Mouse (Mus musculus): ENCODE results near the gene Porcn. TPM values are rescaled to one million over a fixed set of nuclear protein-coding genes. Genes with fewer than 3 reads are reported as not detected.

The Porcn gene
- 2.8 TPM for polyA plus RNA-seq (2014; fragmentation: Illumina TruSeq; extraction: RNeasy Lipid Tissue Mini Kit (QIAGEN cat#74804))

GRCm38 (mm10) chrX:8206015-8206693 lies at the start of gene Porcn:
Porcn (minus strand) TSS chrX:8206525.

GRCm38 (mm10) chrX:8252334-8253285 lies 46.3 kb upstream of the Porcn start, which contains the start of gene Ftsj1:
Ftsj1 (minus strand) TSS chrX:8252406.

GRCm38 (mm10) chrX:8193419-8193723 lies 13.0 kb downstream of the Porcn start, which contains the start of gene Ebp:
Ebp (minus strand) TSS chrX:8193512.

GRCm38 (mm10) chrX:8175504-8176385 lies 30.6 kb downstream of the Porcn start, which contains the start of gene Tbc1d25:
Tbc1d25 (minus strand) TSS chrX:8176181.

GRCm38 (mm10) chrX:8145153-8145991 lies 61.0 kb downstream of the Porcn start, which contains the start of gene Rbm3:
Rbm3 (minus strand) TSS chrX:8145880.

Other genes with a start within 250 kb of the Porcn start
- 2.5 TPM for gene Gata1, start 228.5 kb downstream of the Porcn start, polyA plus RNA-seq (2014; fragmentation: Illumina TruSeq; extraction: RNeasy Lipid Tissue Mini Kit (QIAGEN cat#74804))
- not detected for gene Glod5, start 188.0 kb downstream of the Porcn start, polyA plus RNA-seq (2014; fragmentation: Illumina TruSeq; extraction: RNeasy Lipid Tissue Mini Kit (QIAGEN cat#74804))
- gene Suv39h1, start 131.8 kb downstream of the Porcn start, polyA plus RNA-seq (2014; fragmentation: Illumina TruSeq; extraction: RNeasy Lipid Tissue Mini Kit (QIAGEN cat#74804)): 18.8 TPM
- gene Was, start 116.0 kb downstream of the Porcn start, polyA plus RNA-seq (2014; fragmentation: Illumina TruSeq; extraction: RNeasy Lipid Tissue Mini Kit (QIAGEN cat#74804)): 0.63 TPM
- 47.5 TPM for gene Wdr13, start 73.6 kb downstream of the Porcn start, polyA plus RNA-seq (2014; fragmentation: Illumina TruSeq; extraction: RNeasy Lipid Tissue Mini Kit (QIAGEN cat#74804))
- 978 TPM for gene Rbm3, start 60.6 kb downstream of the Porcn start, polyA plus RNA-seq (2014; fragmentation: Illumina TruSeq; extraction: RNeasy Lipid Tissue Mini Kit (QIAGEN cat#74804))
- gene Tbc1d25, start 30.3 kb downstream of the Porcn start, polyA plus RNA-seq (2014; fragmentation: Illumina TruSeq; extraction: RNeasy Lipid Tissue Mini Kit (QIAGEN cat#74804)): not detected
- 13.7 TPM for gene Ebp, start 13.0 kb downstream of the Porcn start, polyA plus RNA-seq (2014; fragmentation: Illumina TruSeq; extraction: RNeasy Lipid Tissue Mini Kit (QIAGEN cat#74804))
- gene Ftsj1, start 45.9 kb upstream of the Porcn start, polyA plus RNA-seq (2014; fragmentation: Illumina TruSeq; extraction: RNeasy Lipid Tissue Mini Kit (QIAGEN cat#74804)): 16.3 TPM
- 22.9 TPM for gene Slc38a5, start 64.6 kb upstream of the Porcn start, polyA plus RNA-seq (2014; fragmentation: Illumina TruSeq; extraction: RNeasy Lipid Tissue Mini Kit (QIAGEN cat#74804))
- gene Ssxb10, start 120.9 kb upstream of the Porcn start, polyA plus RNA-seq (2014; fragmentation: Illumina TruSeq; extraction: RNeasy Lipid Tissue Mini Kit (QIAGEN cat#74804)): not detected
- not detected for gene Ssxb9, start 160.5 kb upstream of the Porcn start, polyA plus RNA-seq (2014; fragmentation: Illumina TruSeq; extraction: RNeasy Lipid Tissue Mini Kit (QIAGEN cat#74804))
- gene Ssxb1, start 206.8 kb upstream of the Porcn start, polyA plus RNA-seq (2014; fragmentation: Illumina TruSeq; extraction: RNeasy Lipid Tissue Mini Kit (QIAGEN cat#74804)): not detected